Mouse (Mus musculus) MEL (cell line): ENCODE measurements around the gene Dnaja2. TPM values are rescaled to one million over a fixed set of nuclear protein-coding genes. Genes with fewer than 3 reads are reported as not detected.

Experiments
- DNase-seq: peaks from one replicate; pipeline ENCODE4 v3.0.0; 2011; ENCODE audit warnings: low read depth, low spot score
- H3K27ac ChIP-seq: 2 replicates; pipeline ENCODE4 v1.5.1; 2012; ENCODE audit warnings: low read depth, mild to moderate bottlenecking, control low read depth, low read length, moderate library complexity; ENCODE audit not compliant: control insufficient read depth
- H3K27me3 ChIP-seq, 2 experiments: fragments of 150-350 bp in 1 of 2; sonication (generic) in 1 of 2; 2 replicates each; pipeline ENCODE4 v1.6.1; 2012; ENCODE audit warnings: low read length in 2 of 2, mild to moderate bottlenecking in 2 of 2, improper control_type of control experiment in 1 of 2, moderate library complexity in 1 of 2; ENCODE audit not compliant: insufficient read depth in 2 of 2, control insufficient read depth in 1 of 2
- H3K36me3 ChIP-seq, 2 experiments: 2 replicates each; pipeline ENCODE4 v1.6.1; 2012 to 2014; ENCODE audit warnings: low read length in 2 of 2, improper control_type of control experiment in 1 of 2, inconsistent platforms in 1 of 2, mild to moderate bottlenecking in 1 of 2; ENCODE audit not compliant: insufficient read depth in 2 of 2, control insufficient read depth in 1 of 2
- H3K4me1 ChIP-seq, 2 experiments: fragments of 150-350 bp in 1 of 2; sonication (generic) in 1 of 2; 2 replicates each; pipeline ENCODE4 v1.6.1; 2012; ENCODE audit warnings: low read length in 2 of 2, improper control_type of control experiment in 1 of 2, mild to moderate bottlenecking in 1 of 2; ENCODE audit not compliant: insufficient read depth in 2 of 2, control insufficient read depth in 1 of 2
- H3K4me3 ChIP-seq, 2 experiments: fragments of 150-350 bp in 1 of 2; sonication (generic) in 1 of 2; 2 replicates each; pipeline ENCODE4 v1.5.1; 2012; ENCODE audit warnings: low read depth in 2 of 2, low read length in 2 of 2, mild to moderate bottlenecking in 2 of 2, moderate library complexity in 2 of 2, control low read depth in 1 of 2, improper control_type of control experiment in 1 of 2; ENCODE audit not compliant: control insufficient read depth in 1 of 2, insufficient read depth in 1 of 2
- H3K79me2 ChIP-seq: 2 replicates; pipeline ENCODE4 v1.6.1; 2012; ENCODE audit warnings: mild to moderate bottlenecking, low read length, moderate library complexity; ENCODE audit not compliant: control insufficient read depth, poor library complexity, insufficient read depth
- H3K9ac ChIP-seq: 2 replicates; pipeline ENCODE4 v1.6.1; 2012; ENCODE audit warnings: low read depth, mild to moderate bottlenecking, control low read depth, low read length, moderate library complexity; ENCODE audit not compliant: control insufficient read depth, poor library complexity, severe bottlenecking
- H3K9me3 ChIP-seq: fragments of 150-350 bp; sonication (generic); replicated peaks from 2 replicates; pipeline ENCODE4 v1.6.1; 2012; ENCODE audit warnings: mild to moderate bottlenecking, low read length, improper control_type of control experiment, moderate library complexity; ENCODE audit not compliant: insufficient read depth
- BHLHE40 ChIP-seq: IDR thresholded peaks from 2 replicates; pipeline ENCODE4 v1.6.1; 2012; ENCODE audit warnings: low read depth, mild to moderate bottlenecking, inconsistent platforms, low read length, improper control_type of control experiment, borderline replicate concordance
- CHD1 ChIP-seq: IDR thresholded peaks from 2 replicates; pipeline ENCODE4 v1.6.1; 2012; ENCODE audit warnings: low read depth, mild to moderate bottlenecking, inconsistent platforms, low read length, improper control_type of control experiment
- CHD2 ChIP-seq: IDR thresholded peaks from 2 replicates; pipeline ENCODE4 v1.6.1; 2011; ENCODE audit warnings: low read length, improper control_type of control experiment
- ELF1 ChIP-seq: IDR thresholded peaks from 2 replicates; pipeline ENCODE4 v1.6.1; 2014; ENCODE audit warnings: low read depth, mild to moderate bottlenecking, inconsistent platforms, low read length, improper control_type of control experiment, moderate library complexity
- ETS1 ChIP-seq: IDR thresholded peaks from 2 replicates; pipeline ENCODE4 v1.6.1; 2012; ENCODE audit warnings: low read depth, mild to moderate bottlenecking, inconsistent platforms, low read length, improper control_type of control experiment, moderate library complexity
- HCFC1 ChIP-seq: IDR thresholded peaks from 2 replicates; pipeline ENCODE4 v1.6.1; 2012; ENCODE audit warnings: low read depth, mild to moderate bottlenecking, inconsistent platforms, low read length, improper control_type of control experiment, moderate library complexity
- KAT2A ChIP-seq: conservative IDR thresholded peaks from 2 replicates; pipeline ENCODE4 v1.6.1; 2012; ENCODE audit warnings: low read depth, low read length, improper control_type of control experiment, inconsistent platforms
- MAFK ChIP-seq: IDR thresholded peaks from 2 replicates; pipeline ENCODE4 v1.6.1; 2011; ENCODE audit warnings: low read depth, mild to moderate bottlenecking, low read length, improper control_type of control experiment, borderline replicate concordance
- MAX ChIP-seq: IDR thresholded peaks from 2 replicates; pipeline ENCODE4 v1.6.1; 2011; ENCODE audit warnings: low read length, improper control_type of control experiment
- MAZ ChIP-seq: IDR thresholded peaks from 2 replicates; pipeline ENCODE4 v1.6.1; 2012; ENCODE audit warnings: low read depth, mild to moderate bottlenecking, inconsistent platforms, low read length, improper control_type of control experiment
- MEF2A ChIP-seq: IDR thresholded peaks from 2 replicates; pipeline ENCODE4 v1.6.1; 2014; ENCODE audit warnings: low read depth, mild to moderate bottlenecking, inconsistent platforms, low read length, improper control_type of control experiment; ENCODE audit not compliant: poor library complexity, insufficient replicate concordance, severe bottlenecking; ENCODE audit errors: extremely low read depth
- MXI1 ChIP-seq: IDR thresholded peaks from 2 replicates; pipeline ENCODE4 v1.6.1; 2011; ENCODE audit warnings: mild to moderate bottlenecking, low read depth, low read length, improper control_type of control experiment
- MYC ChIP-seq: IDR thresholded peaks from 2 replicates; pipeline ENCODE4 v1.6.1; 2011; ENCODE audit warnings: low read depth, mild to moderate bottlenecking, low read length, improper control_type of control experiment, moderate library complexity
- NELFE ChIP-seq: IDR thresholded peaks from 2 replicates; pipeline ENCODE4 v1.6.1; 2011; ENCODE audit warnings: low read depth, low read length, improper control_type of control experiment
- NRF1 ChIP-seq: IDR thresholded peaks from 2 replicates; pipeline ENCODE4 v1.6.1; 2014; ENCODE audit warnings: low read depth, mild to moderate bottlenecking, inconsistent platforms, low read length, improper control_type of control experiment, moderate library complexity; ENCODE audit not compliant: poor library complexity, insufficient read depth, severe bottlenecking
- POLR2A ChIP-seq, 2 experiments: IDR thresholded peaks; 2 replicates each; pipeline ENCODE4 v1.6.1; 2011 to 2012; ENCODE audit warnings: low read length in 2 of 2, mild to moderate bottlenecking in 2 of 2, control low read depth in 1 of 2, improper control_type of control experiment in 1 of 2, low read depth in 1 of 2, moderate library complexity in 1 of 2; ENCODE audit not compliant: control insufficient read depth in 1 of 2, insufficient read depth in 1 of 2, poor library complexity in 1 of 2
- POLR2AphosphoS2 ChIP-seq: IDR thresholded peaks from 2 replicates; pipeline ENCODE4 v1.6.1; 2011; ENCODE audit warnings: low read length, improper control_type of control experiment
- POLR2AphosphoS5 ChIP-seq: IDR thresholded peaks from 2 replicates; pipeline ENCODE4 v1.6.1; 2012; ENCODE audit warnings: low read depth, borderline replicate concordance, mild to moderate bottlenecking, inconsistent platforms, low read length, moderate library complexity, mixed read lengths
- RAD21 ChIP-seq: IDR thresholded peaks from 2 replicates; pipeline ENCODE4 v1.6.1; 2011; ENCODE audit warnings: mild to moderate bottlenecking, low read depth, low read length, improper control_type of control experiment
- SIN3A ChIP-seq: IDR thresholded peaks from 2 replicates; pipeline ENCODE4 v1.6.1; 2012; ENCODE audit warnings: low read length, improper control_type of control experiment, inconsistent platforms
- TBP ChIP-seq: IDR thresholded peaks from 2 replicates; pipeline ENCODE4 v1.8.0; 2011; ENCODE audit warnings: low read depth, low read length, improper control_type of control experiment
- TCF12 ChIP-seq: IDR thresholded peaks from 2 replicates; pipeline ENCODE4 v1.6.1; 2014; ENCODE audit warnings: low read depth, mild to moderate bottlenecking, inconsistent platforms, low read length, improper control_type of control experiment, moderate library complexity
- UBTF ChIP-seq: IDR thresholded peaks from 2 replicates; pipeline ENCODE4 v1.6.1; 2012; ENCODE audit warnings: low read depth, mild to moderate bottlenecking, inconsistent platforms, low read length, improper control_type of control experiment, moderate library complexity, borderline replicate concordance; ENCODE audit not compliant: insufficient read depth
- ZMIZ1 ChIP-seq: IDR thresholded peaks from 2 replicates; pipeline ENCODE4 v1.6.1; 2012; ENCODE audit warnings: low read depth, mild to moderate bottlenecking, inconsistent platforms, low read length, improper control_type of control experiment, moderate library complexity
- polyA plus RNA-seq, 2 experiments: library from polyadenylated mRNA; stranded (reverse) in 1 of 2; unstranded in 1 of 2; fragments of >175 nt in 1 of 2; fragments of >200 nt in 1 of 2; gene quantifications; 2 replicates each; pipeline versions ENCODE4 v1.2.1 to v1.2.4; 2012; ENCODE audit warnings: low replicate concordance in 2 of 2, low read depth in 1 of 2; ENCODE audit not compliant: insufficient read length in 2 of 2, insufficient read depth in 1 of 2, missing spikeins in 1 of 2
- total RNA-seq: library from RNA; depleted of rRNA; stranded (reverse); fragments of 300-350 nt; gene quantifications from 2 replicates; pipeline ENCODE4 v1.2.3, GENCODE M21; 2012; rRNA removed

The Dnaja2 gene
- total RNA-seq (189 and 207 TPM in 2 replicates), polyA plus RNA-seq (100 to 1,000 TPM in 1 of 2 experiments, not detected in 1; 307 TPM)

DNA sequence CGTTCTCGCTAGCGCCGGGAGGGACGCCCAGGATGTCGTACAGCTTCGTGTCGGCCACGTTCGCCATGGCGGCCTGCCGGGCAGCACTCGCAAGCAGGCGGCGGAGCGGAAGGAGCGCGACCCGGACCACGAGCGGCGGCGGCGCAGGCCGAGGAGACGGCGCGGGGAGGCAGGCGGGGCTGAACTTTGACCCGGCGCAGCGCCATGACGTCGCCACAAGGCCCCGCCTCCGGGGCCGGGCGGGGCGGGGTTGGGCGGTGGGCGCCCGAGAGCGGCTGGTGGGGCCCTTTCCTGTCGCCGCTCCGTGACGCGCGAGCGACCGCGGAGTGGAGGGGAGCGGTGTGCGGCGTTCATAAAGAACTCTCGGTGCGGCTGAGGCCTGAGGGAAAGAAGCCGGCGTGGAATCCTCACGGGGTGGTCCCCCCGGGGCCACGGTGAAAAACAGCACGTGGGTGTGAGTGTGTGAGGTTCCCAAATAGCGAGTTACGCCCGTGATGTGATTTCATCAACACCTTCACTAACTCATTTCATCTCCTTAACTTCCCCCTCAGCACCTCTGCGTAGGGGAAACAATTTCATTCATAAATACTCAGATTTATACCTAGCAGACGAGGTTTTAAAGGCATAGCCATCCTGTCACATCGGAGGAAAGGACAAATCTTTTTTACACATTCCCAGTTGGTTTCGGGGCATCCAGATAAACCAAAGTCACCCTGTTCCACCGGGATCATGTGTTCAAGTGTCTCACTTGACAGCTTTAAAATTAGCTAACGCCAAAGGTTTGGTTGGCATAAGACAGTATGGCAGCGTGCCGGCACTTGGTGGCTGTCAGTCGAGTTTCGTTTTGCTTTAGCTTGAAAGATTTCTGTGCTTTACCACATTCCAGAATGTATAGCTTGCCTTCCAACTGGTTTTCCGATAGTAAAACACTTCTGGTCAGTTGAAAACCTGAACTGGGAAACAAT lies at the start of gene Dnaja2:
Gene Dnaja2, minus strand, starts transcription at position 164 of the 965 bp plus-strand sequence.
- H3K9ac ChIP-seq = peak within 1 kb of the TSS; percentile 98
- H3K4me3 ChIP-seq = peak within 1 kb of the TSS; percentile 92
- TF ChIP-seq ETS1 = peak; percentile 12; the same call in 1 of the 2 replicates
- TF ChIP-seq ZMIZ1 = peak; percentile 65
- 0 out of 2 replicates have a peak, but pooled peaks have one; percentile 29 for TF ChIP-seq BHLHE40
- peak; percentile 51; the same call in 1 of the 2 replicates for TF ChIP-seq TCF12
- peak; percentile 48; the same call in 1 of the 2 replicates for TF ChIP-seq NRF1
- TF ChIP-seq SIN3A = peak; percentile 85
- TF ChIP-seq KAT2A = peak; percentile 56; the same call in 1 of the 2 replicates
- TF ChIP-seq CHD1 = no peak; the same call in 1 of the 2 replicates
- peak; percentile 18; the same call in 1 of the 2 replicates for TF ChIP-seq TBP
- TF ChIP-seq MAFK = no peak
- TF ChIP-seq MXI1 = peak; percentile 96
- TF ChIP-seq MYC = 0 out of 2 replicates have a peak, but pooled peaks have one; percentile 47
- peak; percentile 74 to 88; a peak in 3 of 4 replicates for TF ChIP-seq POLR2A (IDR thresholded peaks at IDR 0.05; ENCODE audit: control insufficient read depth in 1 of 2, insufficient read depth in 1 of 2, low read depth in 1 of 2, low read length in 2 of 2, poor library complexity in 1 of 2)
- no peak for TF ChIP-seq RAD21
- no peak for TF ChIP-seq CHD2
- TF ChIP-seq MAX = peak; percentile 61
- TF ChIP-seq POLR2AphosphoS5 = 0 out of 2 replicates have a peak, but pooled peaks have one; percentile 29
- TF ChIP-seq NELFE = peak; percentile 81
- 0 out of 2 replicates have a peak, but pooled peaks have one; percentile 40 for TF ChIP-seq UBTF
- TF ChIP-seq ELF1 = peak; percentile 15; the same call in 1 of the 2 replicates
- no peak; the same call in 1 of the 2 replicates for TF ChIP-seq MEF2A
- peak; percentile 85 for TF ChIP-seq HCFC1
- peak; percentile 68; the same call in 1 of the 2 replicates for TF ChIP-seq POLR2AphosphoS2
- peak; percentile 73; the same call in 1 of the 2 replicates for TF ChIP-seq MAZ
- H3K79me2 ChIP-seq = peaks cover 40% of the 10 kb centered on the region
- peak within 1 kb of the TSS; percentile 71 for H3K27ac ChIP-seq
- peak; percentile 91 for DNase-seq
- H3K4me1 ChIP-seq = peaks cover 24 to 30% of the 10 kb centered on the region in 2 experiments
- H3K9me3 ChIP-seq = no peaks in the 10 kb centered on the region
- H3K36me3 ChIP-seq = peaks cover 29 to 64% of the 10 kb centered on the region in 2 experiments
- no peaks in the 10 kb centered on the region for H3K27me3 ChIP-seq
